Mouse (Mus musculus) kidney, postnatal 0 days (tissue): ENCODE results near the gene Sh3pxd2a. TPM values are rescaled to one million over a fixed set of nuclear protein-coding genes. Genes with fewer than 3 reads are reported as not detected.

Experiments
- ATAC-seq: fragments of 200-750 bp; cut with Nextera tagmentation; replicated peaks from 2 replicates; pipeline ENCODE4 v1.8.0; 2017; ENCODE audit warnings: low read depth, moderate number of reproducible peaks, moderate TSS enrichment, moderate library complexity; ENCODE audit not compliant: low FRiP score
- DNase-seq: peaks from one replicate; pipeline ENCODE4 v3.0.0-alpha.2; 2016; ENCODE audit warnings: low spot score
- H3K27ac ChIP-seq: fragments of 300-500 bp; sonication (generic); 2 replicates; pipeline ENCODE4 v1.5.1; 2014; ENCODE audit warnings: mild to moderate bottlenecking
- H3K27me3 ChIP-seq: fragments of 300-500 bp; sonication (generic); 2 replicates; pipeline ENCODE4 v1.6.1; 2014; ENCODE audit warnings: low read length, mixed read lengths; ENCODE audit not compliant: insufficient read depth
- H3K36me3 ChIP-seq: fragments of 300-500 bp; sonication (generic); 2 replicates; pipeline ENCODE4 v1.6.1; 2014; ENCODE audit warnings: low read length, mixed read lengths; ENCODE audit not compliant: insufficient read depth
- H3K4me1 ChIP-seq: fragments of 300-500 bp; sonication (generic); replicated peaks from 2 replicates; pipeline ENCODE4 v1.6.1; 2014; ENCODE audit warnings: antibody characterized with exemption, low read length, mixed read lengths; ENCODE audit not compliant: insufficient read depth
- H3K4me2 ChIP-seq: fragments of 300-500 bp; sonication (generic); 2 replicates; pipeline ENCODE4 v1.6.1; 2014; ENCODE audit warnings: mild to moderate bottlenecking, low read length, moderate library complexity, mixed read lengths
- H3K4me3 ChIP-seq: fragments of 300-500 bp; sonication (generic); replicated peaks from 2 replicates; pipeline ENCODE4 v1.5.1; 2014; ENCODE audit warnings: low read depth, low read length
- H3K9ac ChIP-seq: fragments of 300-500 bp; sonication (generic); 2 replicates; pipeline ENCODE4 v1.6.1; 2014; ENCODE audit warnings: low read depth, low read length
- H3K9me3 ChIP-seq: fragments of 300-500 bp; sonication (generic); replicated peaks from 2 replicates; pipeline ENCODE4 v1.6.1; 2016; ENCODE audit warnings: low read length, inconsistent platforms, mixed read lengths
- CTCF ChIP-seq: IDR thresholded peaks from 2 replicates; pipeline ENCODE4 v1.5.1; 2016; ENCODE audit warnings: antibody characterized with exemption, low read depth, mild to moderate bottlenecking, moderate library complexity
- WGBS: fragments of 180-500 bp; shearing (Covaris S2); extraction: QIAGEN DNeasy Blood & Tissue Kit; methylation state at CpG from one replicate; pipeline ENCODE4 v1.1.7; 2014; 5-methylcytosine and 5-hydroxymethylcytosine counted together
- polyA plus RNA-seq: library from polyadenylated mRNA; unstranded; fragments of >200 nt; fragmentation: Nextera tagmentation; extraction: Ambion mirVana; gene quantifications from 2 replicates; pipeline ENCODE4 v1.2.1, GENCODE M21; 2015

The Sh3pxd2a gene
- polyA plus RNA-seq, 1 experiment from 2014 or later, result 4.1 TPM

- peak overlapping the region; percentile 35 for H3K9ac ChIP-seq
- H3K9me3 ChIP-seq, result no peaks in the 10 kb centered on the region
- 0 out of 2 replicates have a peak, but pooled peaks cover 4% of the 10 kb centered on the region for H3K36me3 ChIP-seq
- ATAC-seq (peak; percentile 46), DNase-seq (peak; percentile 70)
- H3K27me3 ChIP-seq, result no peaks in the 10 kb centered on the region
- H3K4me2 ChIP-seq, result no peak overlapping the region
- H3K4me1 ChIP-seq, result peaks cover 39% of the 10 kb centered on the region
- peak overlapping the region; percentile 93 for H3K27ac ChIP-seq
- WGBS, result 15% methylated on average over 19 of the region's 19 CpGs
- no peak overlapping the region for H3K4me3 ChIP-seq
- TF ChIP-seq CTCF, result no peak
Observed at GRCm38 (mm10) chr19:47301303-47302190, 162.7 kb downstream of the Sh3pxd2a start.

GRCm38 (mm10) chr19:47298100-47298499 is 166.1 kb downstream of the Sh3pxd2a start:
- 78% methylated on average over 11 of the region's 11 CpGs for WGBS
- H3K9me3 ChIP-seq, result no peaks in the 10 kb centered on the region
- peaks cover 26% of the 10 kb centered on the region for H3K4me1 ChIP-seq
- no peak overlapping the region for H3K9ac ChIP-seq
- no peak for TF ChIP-seq CTCF
- ATAC-seq (no peak), DNase-seq (no peak)
- H3K4me3 ChIP-seq, result no peak overlapping the region
- H3K36me3 ChIP-seq, result 0 out of 2 replicates have a peak, but pooled peaks cover 2% of the 10 kb centered on the region
- no peaks in the 10 kb centered on the region for H3K27me3 ChIP-seq
- H3K27ac ChIP-seq, result no peak overlapping the region
- no peak overlapping the region for H3K4me2 ChIP-seq

- ATAC-seq (no peak; the same call in 1 of the 2 replicates), DNase-seq (peak; percentile 75)
- no peak overlapping the region for H3K4me2 ChIP-seq
- peaks cover 21% of the 10 kb centered on the region; the same call in 1 of the 2 replicates for H3K4me1 ChIP-seq
- no peak overlapping the region for H3K4me3 ChIP-seq
- WGBS, result 38% methylated on average over 7 of the region's 7 CpGs
- no peaks in the 10 kb centered on the region for H3K9me3 ChIP-seq
- H3K9ac ChIP-seq, result no peak overlapping the region
- H3K36me3 ChIP-seq, result 0 out of 2 replicates have a peak, but pooled peaks cover 2% of the 10 kb centered on the region
- no peak for TF ChIP-seq CTCF
- peak overlapping the region; percentile 63 for H3K27ac ChIP-seq
- no peaks in the 10 kb centered on the region for H3K27me3 ChIP-seq
Observed at GRCm38 (mm10) chr19:47292451-47292951, 171.7 kb downstream of the Sh3pxd2a start.

- no peaks in the 10 kb centered on the region for H3K27me3 ChIP-seq
- H3K9me3 ChIP-seq, result no peaks in the 10 kb centered on the region
- H3K4me1 ChIP-seq, result peaks cover 21% of the 10 kb centered on the region
- 0 out of 2 replicates have a peak, but pooled peaks cover 4% of the 10 kb centered on the region for H3K36me3 ChIP-seq
- no peak overlapping the region for H3K9ac ChIP-seq
- no peak overlapping the region for H3K4me3 ChIP-seq
- 40% methylated on average over 7 of the region's 7 CpGs for WGBS
- no peak for TF ChIP-seq CTCF
- ATAC-seq (peak; percentile 66), DNase-seq (peak; percentile 79)
- H3K4me2 ChIP-seq, result no peak overlapping the region
- H3K27ac ChIP-seq, result peak overlapping the region; percentile 63
Observed at GRCm38 (mm10) chr19:47291307-47292080, 172.7 kb downstream of the Sh3pxd2a start.

GRCm38 (mm10) chr19:47286886-47287450 is 177.2 kb downstream of the Sh3pxd2a start:
- H3K27me3 ChIP-seq, result no peaks in the 10 kb centered on the region
- H3K4me3 ChIP-seq, result no peak overlapping the region
- H3K9ac ChIP-seq, result no peak overlapping the region
- H3K27ac ChIP-seq, result no peak overlapping the region
- H3K36me3 ChIP-seq, result peaks cover 21% of the 10 kb centered on the region
- H3K9me3 ChIP-seq, result no peaks in the 10 kb centered on the region
- TF ChIP-seq CTCF, result no peak
- peaks cover 16% of the 10 kb centered on the region for H3K4me1 ChIP-seq
- H3K4me2 ChIP-seq, result no peak overlapping the region
- ATAC-seq, result no peak
- 65% methylated on average over 17 of the region's 17 CpGs for WGBS
- no peak for DNase-seq

GRCm38 (mm10) chr19:47285581-47285980 is 178.6 kb downstream of the Sh3pxd2a start:
- no peak overlapping the region for H3K4me2 ChIP-seq
- peaks cover 11% of the 10 kb centered on the region for H3K4me1 ChIP-seq
- WGBS, result 93% methylated on average over 6 of the region's 6 CpGs
- no peaks in the 10 kb centered on the region for H3K9me3 ChIP-seq
- H3K27me3 ChIP-seq, result no peaks in the 10 kb centered on the region
- no peak overlapping the region for H3K4me3 ChIP-seq
- ATAC-seq (no peak), DNase-seq (no peak)
- H3K27ac ChIP-seq, result no peak overlapping the region
- TF ChIP-seq CTCF, result no peak
- no peak overlapping the region for H3K9ac ChIP-seq
- H3K36me3 ChIP-seq, result peaks cover 21% of the 10 kb centered on the region
